Mouse (Mus musculus) spleen, postnatal 36 days (tissue): ENCODE measurements around the gene Aoc3.
"Not testable (repeated sequence)": the region's sequence is repeated elsewhere in the genome, so short reads cannot be mapped to it uniquely, and the experiment has no call there.

Experiments used
- DNase-seq, 2 experiments: peaks; one replicate each; pipeline ENCODE4 v3.0.0; 2022; ENCODE audit warnings: low spot score in 2 of 2, mixed read lengths in 1 of 2

Aoc3 gene

DNA sequence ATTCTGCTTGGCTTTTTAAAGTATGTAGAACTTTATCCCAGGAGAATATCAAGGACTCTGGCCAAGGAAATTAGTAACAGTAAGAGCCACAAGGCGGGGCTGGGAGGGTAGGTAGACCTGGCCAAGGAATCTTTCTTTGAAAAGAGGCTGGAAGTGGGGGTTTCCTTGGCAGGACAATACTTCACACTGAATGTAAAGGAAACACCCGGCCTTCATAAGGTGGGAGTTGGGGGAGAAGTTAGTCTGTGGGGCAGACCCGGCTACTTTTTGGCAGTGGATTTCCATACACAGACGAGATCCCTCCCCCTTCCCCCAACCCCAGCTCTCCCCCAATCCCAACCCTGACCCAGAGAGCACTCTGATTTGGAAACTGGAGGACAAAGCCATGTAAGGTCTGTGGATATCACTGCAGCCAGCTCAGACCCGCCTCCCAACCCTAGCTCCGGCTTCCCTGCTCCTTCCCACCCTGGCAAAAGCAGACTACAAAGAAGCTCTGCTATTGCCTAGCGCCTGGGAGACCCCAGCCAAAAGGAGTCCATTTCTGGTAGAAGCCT is at the start of gene Aoc3:
Gene Aoc3, plus strand, starts transcription at position 235 of the 554 bp plus-strand sequence.
- no peak for DNase-seq

DNA sequence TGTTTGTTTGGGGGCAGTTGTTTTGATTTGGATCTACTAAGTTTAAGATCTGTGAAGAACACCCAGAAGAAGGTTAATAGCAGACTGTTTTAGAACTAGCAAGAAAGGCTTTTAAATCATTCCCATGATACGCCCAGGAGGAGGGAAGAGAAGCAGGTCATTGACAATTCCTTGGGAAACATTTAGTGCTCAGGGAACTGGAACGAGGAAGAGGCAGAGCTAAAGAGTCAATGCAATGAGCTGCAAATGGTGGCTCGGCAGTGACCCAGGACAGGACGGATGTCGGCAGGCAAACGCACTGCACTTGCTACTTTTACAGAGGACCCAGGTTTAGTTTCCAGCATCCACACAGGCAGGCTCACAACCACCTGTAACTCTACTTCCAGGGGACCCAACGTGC is 49.6 kb upstream of the Aoc3 start:
- DNase-seq = no peak

- no peak for DNase-seq
These were observed 47.5 kb upstream of the Aoc3 start for GRCm38 (mm10) chr11:101282896-101283295.

DNA sequence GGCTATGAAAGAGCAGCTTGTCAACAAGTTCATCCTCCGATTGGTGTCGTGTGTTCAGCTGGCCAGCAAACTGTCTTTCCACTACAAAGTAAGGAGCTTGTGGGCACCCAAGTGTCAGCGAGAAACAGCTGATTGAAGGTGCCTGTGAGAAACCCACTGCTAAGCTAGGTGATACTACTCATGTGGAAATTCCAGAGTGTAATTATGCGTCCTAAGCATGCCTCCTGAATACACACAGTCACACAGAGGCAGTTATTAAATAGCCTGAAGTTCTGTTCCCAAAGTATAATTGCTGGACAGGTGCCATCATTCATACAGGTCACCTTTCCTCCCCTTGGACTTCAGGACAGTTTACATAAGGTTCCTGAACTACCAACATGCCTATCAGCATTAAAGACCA is 46.6 kb upstream of the Aoc3 start:
- DNase-seq = no peak

DNA sequence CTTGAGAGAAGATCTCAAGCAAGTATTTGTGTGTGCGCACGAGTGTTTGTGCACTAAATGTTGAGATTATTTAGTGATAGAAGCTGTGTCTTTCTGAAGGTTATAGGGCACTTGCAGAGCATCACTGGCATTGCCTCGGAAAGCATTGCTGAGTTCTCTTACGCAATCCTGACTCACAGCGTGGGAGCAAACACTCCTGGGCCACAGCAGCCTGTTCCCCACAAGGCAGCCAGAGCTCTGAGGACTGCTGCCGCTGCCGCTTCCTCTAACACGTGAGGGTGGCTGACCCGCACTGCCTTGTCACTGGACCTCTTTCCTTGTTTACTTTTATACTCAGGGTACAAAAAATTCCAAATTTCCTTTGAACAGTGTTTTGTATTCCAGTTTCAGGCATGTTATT is 43.1 kb upstream of the Aoc3 start:
- no peak for DNase-seq

GRCm38 (mm10) chr11:101291231-101291630 is 39.2 kb upstream of the Aoc3 start:
- no peak for DNase-seq

- no peak for DNase-seq
These were observed 35.2 kb upstream of the Aoc3 start for GRCm38 (mm10) chr11:101295191-101295590.

GRCm38 (mm10) chr11:101300881-101301280 is 29.5 kb upstream of the Aoc3 start:
- no peak for DNase-seq

DNA sequence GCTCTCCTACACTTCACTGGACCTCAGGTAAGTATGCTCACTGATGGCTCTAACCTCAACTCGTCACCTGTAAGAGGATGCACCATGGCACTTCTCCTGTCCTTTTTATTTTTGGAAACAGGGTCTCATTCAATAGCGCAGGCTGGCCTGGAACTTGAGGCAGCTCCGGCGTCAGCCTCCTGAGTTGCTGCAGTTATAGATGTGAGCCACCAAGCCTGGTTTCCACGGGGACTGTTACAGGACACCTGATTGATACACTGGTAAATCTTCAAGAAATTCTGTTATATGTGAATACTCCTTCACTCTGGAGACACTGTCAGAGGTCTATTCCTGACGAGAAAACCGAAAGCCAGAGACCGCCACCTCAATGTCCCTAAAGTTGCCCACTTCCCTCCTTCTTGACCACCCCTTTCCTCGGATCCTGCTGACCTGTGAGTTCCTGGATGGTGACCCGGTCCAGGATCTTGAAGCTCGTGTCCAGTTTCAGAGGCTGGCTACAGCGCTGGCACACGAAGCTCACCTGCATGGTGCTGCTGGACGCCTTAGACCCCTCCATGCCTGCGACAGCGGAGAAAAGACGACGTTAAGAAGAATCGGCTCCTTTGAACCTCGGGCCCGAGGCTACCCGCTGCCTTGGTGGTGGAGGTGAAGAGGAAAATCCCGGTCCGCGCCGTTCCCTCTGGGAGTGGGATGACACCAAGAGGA is 29.0 kb upstream of the Aoc3 start:
- no peak for DNase-seq

- peak; percentile 89 to 92 for DNase-seq
These were observed 28.2 kb upstream of the Aoc3 start, which contains the start of gene Becn1 for GRCm38 (mm10) chr11:101302004-101302798. TSS of gene Becn1 (minus strand) at chr11:101302286.

DNA sequence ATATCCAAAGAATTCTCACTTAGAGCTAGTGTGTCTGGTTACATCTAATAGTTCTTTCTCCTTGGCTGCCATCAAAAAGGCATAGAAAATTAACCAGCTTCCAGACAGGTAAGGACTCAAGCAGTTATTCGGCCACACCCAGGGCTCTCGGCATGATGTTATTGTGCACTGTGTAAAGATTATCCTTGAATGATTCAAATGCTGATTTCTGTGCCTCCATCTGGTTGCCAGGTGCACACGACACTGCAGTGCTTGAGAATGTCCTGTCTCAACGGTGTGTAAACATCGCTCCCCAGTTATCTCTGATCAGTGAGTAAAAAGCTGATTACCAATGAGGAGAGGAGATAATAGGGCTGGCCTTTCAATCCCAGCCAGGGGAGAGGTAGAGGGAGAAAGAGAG is 22.7 kb upstream of the Aoc3 start:
- no peak for DNase-seq

GRCm38 (mm10) chr11:101311083-101311482 is 19.3 kb upstream of the Aoc3 start:
- DNase-seq = no peak

DNA sequence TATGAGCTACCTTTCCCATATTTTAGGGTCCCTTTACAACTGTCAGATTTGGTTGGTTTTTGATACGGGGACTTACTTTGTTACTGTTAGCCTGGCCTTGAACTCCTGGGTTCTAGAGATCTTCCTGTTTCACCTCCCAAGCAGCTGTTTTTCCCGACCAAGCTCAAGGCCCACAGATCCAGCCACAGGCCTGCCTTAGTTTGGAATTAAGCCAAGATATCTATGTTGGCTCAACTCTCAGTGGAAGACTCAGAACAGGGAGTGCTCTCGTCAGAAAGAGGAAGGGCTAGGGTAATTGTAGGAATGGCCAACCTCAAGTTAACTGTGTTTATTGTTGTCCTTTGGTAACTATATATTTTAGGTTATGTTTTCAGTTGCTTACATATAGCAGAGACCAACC is 18.3 kb upstream of the Aoc3 start:
- peak in 1 of 2 experiments; percentile 30 for DNase-seq

- no peak for DNase-seq
These were observed 15.8 kb upstream of the Aoc3 start for GRCm38 (mm10) chr11:101314567-101314966.

- no peak for DNase-seq
These were observed 15.2 kb upstream of the Aoc3 start for GRCm38 (mm10) chr11:101315082-101315650.

DNA sequence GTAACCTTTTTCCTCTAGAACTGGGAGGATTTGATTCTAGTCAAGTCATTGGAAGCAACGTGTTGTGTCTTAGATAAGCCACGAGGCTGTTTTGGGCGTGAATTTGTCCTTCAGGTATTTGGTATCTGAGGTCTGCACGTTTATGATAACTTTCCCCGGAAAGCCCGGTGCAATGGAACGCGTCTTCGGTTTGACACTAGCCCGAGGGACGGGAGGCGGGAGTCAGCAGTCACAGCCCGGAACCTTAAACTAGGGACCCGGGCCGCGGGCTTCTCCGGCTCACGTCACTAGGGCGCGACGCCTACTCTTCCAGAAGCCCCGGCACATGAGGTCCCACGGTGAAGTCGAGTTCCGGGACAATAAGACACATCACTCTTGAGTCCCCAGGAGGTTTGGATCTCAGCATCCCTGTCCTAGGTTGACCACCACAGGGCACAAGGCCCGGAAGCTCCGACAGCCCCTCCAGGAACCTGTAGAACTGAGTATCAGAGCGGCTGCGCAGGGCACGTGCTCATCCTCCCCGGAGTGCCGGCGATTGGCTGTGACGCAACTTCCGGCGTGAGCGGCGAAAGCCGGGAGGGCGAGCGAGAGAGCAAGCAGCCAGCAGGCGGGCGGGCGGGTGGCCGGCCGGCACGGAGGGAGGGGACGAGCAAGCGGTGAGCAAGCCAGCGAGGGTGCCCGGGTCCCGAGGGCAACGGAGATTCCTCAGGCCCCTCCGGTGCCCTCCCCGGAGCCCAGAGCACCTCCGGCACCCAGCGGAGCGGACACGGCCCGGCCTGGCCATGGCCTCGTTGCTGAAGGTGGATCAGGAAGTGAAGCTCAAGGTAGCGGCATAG is 14.5 kb upstream of the Aoc3 start, which contains the start of gene Psme3:
Gene Psme3, plus strand, starts transcription at position 549 of the 836 bp plus-strand sequence.
- peak; percentile 89 to 92 for DNase-seq

GRCm38 (mm10) chr11:101316501-101316917 is 13.9 kb upstream of the Aoc3 start:
- DNase-seq = peak; percentile 39 to 58

DNA sequence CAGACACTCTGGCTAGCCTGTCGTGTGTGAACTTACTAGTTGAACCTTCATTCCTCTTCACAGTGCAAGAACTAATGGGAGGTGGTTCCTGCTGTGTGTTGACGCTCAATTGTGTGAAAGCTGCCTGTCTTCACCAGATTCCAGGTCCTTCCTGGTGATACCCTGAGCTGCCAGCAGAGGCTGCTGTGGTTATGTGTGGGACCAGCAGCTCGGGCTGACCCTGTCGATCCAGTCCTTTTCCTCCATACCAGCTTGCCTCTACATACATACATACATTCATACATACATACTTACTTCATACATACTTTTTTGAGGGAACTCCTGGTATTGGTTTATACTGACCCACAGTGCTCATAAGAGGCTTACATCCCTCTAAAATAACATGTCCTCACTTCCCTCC is 6.8 kb upstream of the Aoc3 start:
- peak; percentile 30 to 37 for DNase-seq

GRCm38 (mm10) chr11:101324763-101325162 is 5.6 kb upstream of the Aoc3 start, which contains the start of gene Aoc2:
TSS of gene Aoc2 (plus strand) at chr11:101325063.
- no peak for DNase-seq

DNA sequence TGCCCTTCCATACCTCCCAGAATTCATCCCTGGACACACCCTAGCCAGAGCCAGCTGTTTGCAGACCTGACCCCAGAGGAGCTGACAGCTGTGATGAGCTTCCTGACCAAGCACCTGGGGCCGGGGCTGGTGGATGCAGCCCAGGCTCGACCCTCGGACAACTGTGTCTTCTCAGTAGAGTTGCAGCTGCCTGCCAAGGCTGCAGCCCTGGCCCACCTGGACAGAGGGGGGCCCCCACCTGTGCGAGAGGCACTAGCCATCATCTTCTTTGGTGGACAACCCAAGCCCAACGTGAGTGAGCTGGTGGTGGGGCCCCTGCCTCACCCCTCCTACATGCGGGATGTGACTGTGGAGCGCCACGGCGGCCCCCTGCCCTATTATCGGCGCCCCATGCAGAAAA is 5.2 kb upstream of the Aoc3 start:
- DNase-seq = not testable (repeated sequence)

DNA sequence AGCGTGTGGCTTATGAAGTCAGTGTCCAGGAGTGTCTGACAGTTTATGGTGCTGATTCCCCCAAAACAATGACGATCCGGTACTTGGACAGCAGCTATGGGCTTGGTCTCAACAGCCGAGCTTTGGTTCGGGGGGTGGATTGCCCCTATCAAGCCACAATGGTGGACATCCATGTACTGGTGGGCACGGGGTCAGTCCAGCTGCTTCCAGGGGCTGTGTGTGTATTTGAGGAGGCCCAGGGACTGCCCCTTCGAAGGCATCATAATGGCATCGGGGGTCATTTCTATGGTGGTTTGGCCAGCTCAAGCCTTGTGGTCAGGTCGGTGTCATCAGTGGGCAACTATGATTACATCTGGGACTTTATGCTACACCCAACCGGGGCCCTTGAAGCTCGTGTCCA is 4.3 kb upstream of the Aoc3 start:
- no peak for DNase-seq
